Mouse (Mus musculus) heart, adult 18-20 months (tissue): Measurements from ENCODE around the gene Rhox4b. TPM values are rescaled to one million over a fixed set of nuclear protein-coding genes. Genes with fewer than 3 reads are reported as not detected.
"Not testable (repeated sequence)": the region's sequence is repeated elsewhere in the genome, so short reads cannot be mapped to it uniquely, and the experiment has no call there.

Experiments used
- DNase-seq, 2 experiments: peaks; one replicate each; pipeline ENCODE4 v3.0.0; 2021 to 2022; ENCODE audit warnings: mixed read lengths in 1 of 2
- long read RNA-seq, 2 experiments: library from polyadenylated mRNA; stranded (forward); transcript quantifications; one replicate each; pipeline ENCODE4 v2.0.0; 2021
- total RNA-seq, 2 experiments: library from RNA; stranded (reverse); gene quantifications; 2 replicates each; pipeline ENCODE4 v1.2.3; 2021

Gene Rhox4b
- not detected for total RNA-seq
- long read RNA-seq, experiment 1, result 0 reads
- long read RNA-seq, experiment 2, result 0 reads

DNA sequence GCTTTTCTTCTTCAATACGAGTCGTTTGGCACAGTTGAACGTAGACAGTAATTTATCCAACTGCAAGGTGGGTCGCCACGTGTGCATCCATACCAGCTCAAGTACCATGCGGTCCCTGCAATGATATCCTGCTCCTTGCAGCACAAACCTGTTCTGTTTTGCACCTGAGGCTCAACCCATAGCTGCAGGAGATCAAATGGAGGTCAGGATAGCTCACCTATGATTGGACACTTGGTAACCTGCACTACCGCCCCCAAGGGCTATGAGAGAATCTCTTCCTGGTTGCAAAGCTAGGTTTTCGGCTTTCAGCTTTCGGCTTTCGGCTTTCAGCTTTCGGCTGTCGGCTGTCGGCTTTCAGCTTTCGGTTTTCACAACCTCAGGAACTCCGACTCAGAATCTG is at the start of gene Rhox4b:
Rhox4b (plus strand) TSS at position 301 of the 400 bp plus-strand sequence.
- not testable (repeated sequence) for DNase-seq

DNA sequence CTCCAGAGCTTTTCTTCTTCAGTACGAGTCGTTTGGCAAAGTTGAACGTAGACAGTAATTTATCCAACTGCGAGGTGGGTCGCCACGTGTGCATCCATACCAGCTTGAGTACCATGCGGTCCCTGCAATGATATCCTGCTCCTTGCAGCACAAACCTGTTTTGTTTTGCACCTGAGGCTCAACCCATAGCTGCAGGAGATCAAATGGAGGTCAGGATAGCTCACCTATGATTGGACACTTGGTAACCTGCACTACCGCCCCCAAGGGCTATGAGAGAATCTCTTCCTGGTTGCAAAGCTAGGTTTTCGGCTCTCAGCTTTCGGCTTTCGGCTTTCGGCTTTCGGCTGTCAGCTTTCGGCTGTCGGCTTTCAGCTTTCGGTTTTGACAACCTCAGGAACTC is 41.7 kb upstream of the Rhox4b start, which contains the start of gene Rhox4a2:
Rhox4a2 (plus strand) TSS at position 301 of the 400 bp plus-strand sequence.
- not testable (repeated sequence) for DNase-seq

DNA sequence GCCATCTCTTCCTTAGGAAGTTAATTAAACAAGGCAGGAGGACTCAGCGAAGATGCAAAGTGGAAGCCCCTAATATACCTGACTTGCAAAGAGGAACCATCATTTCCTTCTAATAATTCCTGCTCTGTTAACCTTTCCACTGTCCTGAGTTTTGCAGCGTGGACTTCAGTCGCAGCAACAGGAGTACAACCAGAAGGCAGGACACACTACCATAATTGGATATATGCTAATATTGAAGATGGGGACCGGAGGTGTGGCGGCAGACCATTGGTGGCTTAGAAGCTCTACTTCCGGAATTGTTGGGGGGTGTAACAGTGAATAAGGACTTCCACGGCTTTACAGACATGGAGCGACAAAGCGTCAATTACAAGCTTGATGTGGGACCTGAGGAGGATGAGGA is 20.5 kb upstream of the Rhox4b start, which contains the start of gene Rhox2b:
Rhox2b (plus strand) TSS at position 301 of the 400 bp plus-strand sequence.
- DNase-seq, result not testable (repeated sequence)

DNA sequence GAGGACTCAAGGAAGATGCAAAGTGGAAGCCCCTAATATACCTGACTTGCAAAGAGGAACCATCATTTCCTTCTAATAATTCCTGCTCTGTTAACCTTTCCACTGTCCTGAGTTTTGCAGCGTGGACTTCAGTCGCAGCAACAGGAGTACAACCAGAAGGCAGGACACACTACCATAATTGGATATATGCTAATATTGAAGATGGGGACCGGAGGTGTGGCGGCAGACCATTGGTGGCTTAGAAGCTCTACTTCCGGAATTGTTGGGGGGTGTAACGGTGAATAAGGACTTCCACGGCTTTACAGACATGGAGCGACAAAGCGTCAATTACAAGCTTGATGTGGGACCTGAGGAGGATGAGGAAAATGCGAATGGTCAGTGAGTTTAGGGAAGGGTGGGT is 21.1 kb downstream of the Rhox4b start, which contains the start of gene Rhox2c:
Rhox2c (plus strand) TSS at position 301 of the 400 bp plus-strand sequence.
- not testable (repeated sequence) for DNase-seq

DNA sequence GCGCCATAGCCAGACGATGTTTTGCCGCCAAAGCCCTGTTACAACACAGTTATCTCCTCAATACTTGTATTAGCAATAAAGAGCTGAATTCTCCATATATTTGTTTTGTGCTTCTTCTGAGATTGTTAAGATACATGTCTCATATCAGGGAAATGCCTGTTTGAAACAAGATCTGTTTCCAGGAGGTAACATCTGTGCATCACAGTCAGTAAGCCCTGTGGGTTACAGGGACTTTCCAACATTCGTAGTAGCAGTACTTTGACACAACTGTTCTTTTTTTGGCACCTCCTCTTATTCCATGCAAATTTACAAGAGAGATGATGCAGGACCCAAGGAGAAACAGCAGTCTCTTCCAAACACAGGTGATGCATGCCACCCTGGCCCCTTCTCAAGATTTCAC is 26.0 kb downstream of the Rhox4b start, which contains the start of gene Rhox3c:
Rhox3c (plus strand) TSS at position 301 of the 400 bp plus-strand sequence.
- not testable (repeated sequence) for DNase-seq

DNA sequence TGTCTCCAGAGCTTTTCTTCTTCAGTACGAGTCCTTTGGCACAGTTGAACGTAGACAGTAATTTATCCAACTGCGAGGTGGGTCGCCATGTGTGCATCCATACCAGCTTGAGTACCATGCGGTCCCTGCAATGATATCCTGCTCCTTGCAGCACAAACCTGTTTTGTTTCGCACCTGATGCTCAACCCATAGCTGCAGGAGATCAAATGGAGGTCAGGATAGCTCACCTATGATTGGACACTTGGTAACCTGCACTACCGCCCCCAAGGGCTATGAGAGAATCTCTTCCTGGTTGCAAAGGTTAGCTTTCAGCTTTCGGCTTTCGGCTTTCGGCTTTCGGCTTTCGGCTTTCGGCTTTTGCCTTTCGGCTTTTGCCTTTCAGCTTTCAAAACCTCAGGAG is 47.7 kb downstream of the Rhox4b start, which contains the start of gene Rhox4c:
Rhox4c (plus strand) TSS at position 301 of the 400 bp plus-strand sequence.
- not testable (repeated sequence) for DNase-seq

Other genes with a start within 250 kb of the Rhox4b start
- gene Ndufa1, start 241.3 kb upstream of the Rhox4b start, total RNA-seq, result 100 to 1,000 TPM; 829 to 884 TPM
- 1 to 10 TPM; 1.4 to 1.6 TPM for gene Rnf113a1, start 241.2 kb upstream of the Rhox4b start, total RNA-seq
- gene Gm9, start 221.5 kb upstream of the Rhox4b start, total RNA-seq, result not detected
- not detected for gene Rhox1, start 210.2 kb upstream of the Rhox4b start, total RNA-seq
- gene Rhox2a, start 187.5 kb upstream of the Rhox4b start, total RNA-seq, result not detected
- gene Rhox3a, start 182.6 kb upstream of the Rhox4b start, total RNA-seq, result not detected
- not detected for gene Rhox4a, start 167.2 kb upstream of the Rhox4b start, total RNA-seq
- not detected for gene Rhox3a2, start 52.5 kb upstream of the Rhox4b start, total RNA-seq
- not detected for gene Rhox4a2, start 41.6 kb upstream of the Rhox4b start, total RNA-seq
- gene Rhox2b, start 20.4 kb upstream of the Rhox4b start, total RNA-seq, result not detected
- gene Rhox2c, start 21.2 kb downstream of the Rhox4b start, total RNA-seq, result not detected
- not detected for gene Rhox3c, start 26.1 kb downstream of the Rhox4b start, total RNA-seq
- not detected for gene Rhox4c, start 47.8 kb downstream of the Rhox4b start, total RNA-seq
- gene Rhox2d, start 60.9 kb downstream of the Rhox4b start, total RNA-seq, result not detected
- not detected for gene Rhox4d, start 81.9 kb downstream of the Rhox4b start, total RNA-seq
- not detected for gene Rhox2e, start 98.0 kb downstream of the Rhox4b start, total RNA-seq
- gene Rhox3e, start 109.5 kb downstream of the Rhox4b start, total RNA-seq, result not detected
- gene Rhox4e, start 124.9 kb downstream of the Rhox4b start, total RNA-seq, result not detected
- not detected for gene Rhox2f, start 138.9 kb downstream of the Rhox4b start, total RNA-seq
- not detected for gene Rhox3f, start 148.5 kb downstream of the Rhox4b start, total RNA-seq
- gene Rhox4f, start 175.2 kb downstream of the Rhox4b start, total RNA-seq, result not detected
- gene Rhox3g, start 196.1 kb downstream of the Rhox4b start, total RNA-seq, result not detected
- gene Rhox2g, start 211.0 kb downstream of the Rhox4b start, total RNA-seq, result not detected
- gene Rhox4g, start 218.8 kb downstream of the Rhox4b start, total RNA-seq, result not detected
- gene Rhox3h, start 236.3 kb downstream of the Rhox4b start, total RNA-seq, result not detected
- gene Rhox2h, start 240.8 kb downstream of the Rhox4b start, total RNA-seq, result under 1 TPM; 0.62 to 0.67 TPM